Mouse (Mus musculus) G1E (cell line): Measurements from ENCODE around the gene Ksr1.

ENCODE experiments used
- CTCF ChIP-seq: IDR thresholded peaks from 2 replicates; pipeline ENCODE4 v1.5.1; 2012; ENCODE audit warnings: low read depth, low read length, inconsistent platforms, mixed read lengths
- TAL1 ChIP-seq: conservative IDR thresholded peaks from 2 replicates; pipeline ENCODE4 v1.6.1; 2012; ENCODE audit warnings: low read depth, low read length, inconsistent platforms, mixed read lengths

GRCm38 (mm10) chr11:79057809-79058208, 88.4 kb downstream of the Ksr1 start:
- TF ChIP-seq CTCF (no peak), TAL1 (no peak)
